Mouse (Mus musculus) heart, embryonic 11.5 days (tissue): Measurements from ENCODE around the gene Tedc2. TPM values are rescaled to one million over a fixed set of nuclear protein-coding genes. Genes with fewer than 3 reads are reported as not detected.
A peak's percentile ranks its signal among the peaks of the same experiment; 100 is the strongest.

Source experiments
- ATAC-seq: fragments of 200-750 bp; cut with Nextera tagmentation; replicated peaks from 2 replicates; pipeline ENCODE4 v1.8.0; 2017; ENCODE audit warnings: moderate library complexity; ENCODE audit not compliant: insufficient number of reproducible peaks, low FRiP score, low TSS enrichment
- H3K27ac ChIP-seq: fragments of 300-500 bp; sonication (generic); 2 replicates; pipeline ENCODE4 v1.5.1; 2014; ENCODE audit warnings: mild to moderate bottlenecking, low read depth, low read length
- H3K27me3 ChIP-seq: fragments of 300-500 bp; sonication (generic); 2 replicates; pipeline ENCODE4 v1.6.1; 2014; ENCODE audit warnings: mild to moderate bottlenecking, low read length, mixed read lengths; ENCODE audit not compliant: control insufficient read depth, insufficient read depth
- H3K36me3 ChIP-seq: fragments of 300-500 bp; sonication (generic); 2 replicates; pipeline ENCODE4 v1.6.1; 2014; ENCODE audit warnings: mild to moderate bottlenecking, low read length, moderate library complexity, mixed read lengths; ENCODE audit not compliant: control insufficient read depth, insufficient read depth
- H3K4me1 ChIP-seq: fragments of 300-500 bp; sonication (generic); 2 replicates; pipeline ENCODE4 v1.6.1; 2014; ENCODE audit warnings: low read length; ENCODE audit not compliant: control insufficient read depth, insufficient read depth
- H3K4me2 ChIP-seq: fragments of 300-500 bp; sonication (generic); 2 replicates; pipeline ENCODE4 v1.6.1; 2014; ENCODE audit warnings: mild to moderate bottlenecking, moderate library complexity
- H3K4me3 ChIP-seq: fragments of 300-500 bp; sonication (generic); 2 replicates; pipeline ENCODE4 v1.5.1; 2014; ENCODE audit warnings: low read depth, low read length
- H3K9ac ChIP-seq: fragments of 300-500 bp; sonication (generic); 2 replicates; pipeline ENCODE4 v1.6.1; 2014; ENCODE audit warnings: mild to moderate bottlenecking, low read depth, low read length, moderate library complexity
- H3K9me3 ChIP-seq: fragments of 300-500 bp; sonication (generic); replicated peaks from 2 replicates; pipeline ENCODE4 v1.6.1; 2016; ENCODE audit warnings: low read length; ENCODE audit not compliant: control insufficient read depth
- WGBS: fragments of 180-500 bp; shearing (Covaris S2); extraction: QIAGEN DNeasy Blood & Tissue Kit; methylation state at CpG from one replicate; pipeline ENCODE4 v1.1.7; 2014; ENCODE audit not compliant: insufficient replicate concordance; 5-methylcytosine and 5-hydroxymethylcytosine counted together
- polyA plus RNA-seq: library from polyadenylated mRNA; unstranded; fragments of >200 nt; fragmentation: Nextera tagmentation; extraction: Ambion mirVana; gene quantifications from 2 replicates; pipeline ENCODE4 v1.2.1, GENCODE M21; 2014

Gene Tedc2
- polyA plus RNA-seq, 1 experiment from 2014 or later, result 7.6 TPM

- H3K4me2 ChIP-seq, result peak overlapping the region; percentile 79
- H3K4me3 ChIP-seq, result peak overlapping the region; percentile 85
- no peak for ATAC-seq
- 1% methylated on average over 32 of the region's 32 CpGs for WGBS
- H3K4me1 ChIP-seq, result peaks cover 10% of the 10 kb centered on the region
- no peaks in the 10 kb centered on the region for H3K27me3 ChIP-seq
- peak overlapping the region; percentile 71; the same call in 1 of the 2 replicates for H3K27ac ChIP-seq
- H3K36me3 ChIP-seq, result peaks cover 18% of the 10 kb centered on the region
- H3K9me3 ChIP-seq, result no peaks in the 10 kb centered on the region
- peak overlapping the region; percentile 95 for H3K9ac ChIP-seq
Observed at GRCm38 (mm10) chr17:24250988-24251319, 30.3 kb upstream of the Tedc2 start.

DNA sequence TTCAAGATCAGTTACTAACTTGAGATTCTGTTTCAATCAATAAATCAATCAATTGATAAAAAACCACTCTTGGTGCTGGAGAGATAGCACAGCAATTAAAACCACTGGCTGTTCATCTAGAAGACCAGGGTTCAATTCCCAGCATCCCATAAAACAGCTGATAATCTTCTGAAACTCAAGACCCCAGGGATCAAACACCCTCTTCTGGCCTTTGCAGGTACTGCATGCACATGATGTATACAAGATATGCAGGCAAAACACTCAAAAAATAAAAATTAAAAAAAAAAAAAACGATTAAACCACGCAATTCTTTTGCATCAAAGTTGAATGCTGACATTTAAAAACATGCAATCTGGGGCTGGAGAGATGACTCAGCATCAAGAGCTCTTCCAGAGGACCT is 28.0 kb upstream of the Tedc2 start:
- no peak for ATAC-seq
- Histone ChIP-seq H3K27me3 (no peaks in the 10 kb centered on the region), H3K9ac (no peak overlapping the region), H3K27ac (no peak overlapping the region), H3K4me1 (peaks cover 10% of the 10 kb centered on the region), H3K36me3 (peaks cover 36% of the 10 kb centered on the region), H3K9me3 (peaks cover 5% of the 10 kb centered on the region), H3K4me3 (no peak overlapping the region), H3K4me2 (no peak overlapping the region)
- WGBS, result 94% methylated on average over 2 of the region's 2 CpGs

- 96% methylated on average over 8 of the region's 8 CpGs for WGBS
- H3K4me1 ChIP-seq, result no peaks in the 10 kb centered on the region
- H3K27me3 ChIP-seq, result no peaks in the 10 kb centered on the region
- peaks cover 5% of the 10 kb centered on the region for H3K9me3 ChIP-seq
- H3K9ac ChIP-seq, result no peak overlapping the region
- H3K4me2 ChIP-seq, result no peak overlapping the region
- ATAC-seq, result no peak
- peaks cover 67% of the 10 kb centered on the region for H3K36me3 ChIP-seq
- no peak overlapping the region for H3K4me3 ChIP-seq
- H3K27ac ChIP-seq, result no peak overlapping the region
Observed at GRCm38 (mm10) chr17:24244061-24244460, 23.4 kb upstream of the Tedc2 start.

DNA sequence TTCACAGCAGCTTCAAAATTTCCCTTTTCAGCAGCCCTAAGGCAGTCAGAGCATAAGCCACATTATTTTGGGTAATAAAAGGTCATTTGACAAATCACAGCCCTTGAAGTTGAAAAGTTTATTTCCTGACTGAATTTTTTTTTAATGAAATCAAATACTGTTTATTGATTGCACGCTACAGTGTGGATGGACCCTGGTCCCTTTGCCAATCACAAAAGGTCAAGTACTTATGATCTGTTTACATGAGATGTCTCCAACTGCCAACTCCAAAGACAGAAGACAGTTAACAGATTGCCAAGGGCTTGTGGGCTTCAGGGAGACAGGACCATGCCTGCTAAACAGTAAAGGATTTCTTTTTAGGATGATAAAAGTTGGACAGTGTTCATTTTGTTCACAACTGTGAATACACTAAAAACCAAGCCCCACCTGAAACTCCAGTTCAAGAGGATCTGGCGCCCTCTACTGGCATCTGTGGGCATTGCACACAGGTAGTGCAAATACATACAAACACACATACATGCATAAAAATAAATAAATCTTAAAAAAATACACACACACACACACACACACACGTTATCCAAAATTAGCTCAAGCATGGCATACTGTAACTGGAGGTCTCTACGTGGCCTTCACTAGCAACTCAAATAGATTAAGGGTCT is 22.8 kb upstream of the Tedc2 start:
- WGBS, result 80% methylated on average over 4 of the region's 4 CpGs
- peaks cover 5% of the 10 kb centered on the region for H3K9me3 ChIP-seq
- H3K9ac ChIP-seq, result no peak overlapping the region
- no peak overlapping the region for H3K4me3 ChIP-seq
- ATAC-seq, result no peak
- H3K4me2 ChIP-seq, result no peak overlapping the region
- H3K36me3 ChIP-seq, result peaks cover 64% of the 10 kb centered on the region
- no peak overlapping the region for H3K27ac ChIP-seq
- H3K27me3 ChIP-seq, result no peaks in the 10 kb centered on the region
- H3K4me1 ChIP-seq, result no peaks in the 10 kb centered on the region

DNA sequence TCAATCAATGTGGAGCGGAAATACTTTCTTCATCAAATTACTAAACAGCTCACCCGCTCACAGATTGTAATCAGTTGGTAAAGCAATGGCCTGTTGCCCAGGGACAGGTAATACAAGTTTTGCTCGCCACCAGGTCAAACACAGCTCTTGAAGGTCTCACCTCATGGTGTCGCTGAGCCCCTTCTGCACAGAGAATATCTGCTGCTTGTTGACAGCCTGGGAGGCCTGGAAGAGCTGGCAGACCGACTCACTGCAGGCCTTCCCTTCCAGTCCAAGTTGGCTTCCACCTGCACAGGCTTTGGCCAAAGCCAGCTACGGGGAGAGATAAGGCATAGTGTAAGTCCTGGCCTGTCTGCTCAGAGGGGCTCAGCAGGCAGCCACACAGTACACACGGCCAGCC is 16.3 kb upstream of the Tedc2 start:
- no peaks in the 10 kb centered on the region for H3K9me3 ChIP-seq
- no peak overlapping the region for H3K9ac ChIP-seq
- no peaks in the 10 kb centered on the region for H3K4me1 ChIP-seq
- no peak overlapping the region for H3K4me3 ChIP-seq
- ATAC-seq, result no peak
- no peaks in the 10 kb centered on the region for H3K27me3 ChIP-seq
- no peak overlapping the region for H3K4me2 ChIP-seq
- peaks cover 66% of the 10 kb centered on the region for H3K36me3 ChIP-seq
- no peak overlapping the region for H3K27ac ChIP-seq
- 94% methylated on average over 7 of the region's 7 CpGs for whole genome bisulfite sequencing

DNA sequence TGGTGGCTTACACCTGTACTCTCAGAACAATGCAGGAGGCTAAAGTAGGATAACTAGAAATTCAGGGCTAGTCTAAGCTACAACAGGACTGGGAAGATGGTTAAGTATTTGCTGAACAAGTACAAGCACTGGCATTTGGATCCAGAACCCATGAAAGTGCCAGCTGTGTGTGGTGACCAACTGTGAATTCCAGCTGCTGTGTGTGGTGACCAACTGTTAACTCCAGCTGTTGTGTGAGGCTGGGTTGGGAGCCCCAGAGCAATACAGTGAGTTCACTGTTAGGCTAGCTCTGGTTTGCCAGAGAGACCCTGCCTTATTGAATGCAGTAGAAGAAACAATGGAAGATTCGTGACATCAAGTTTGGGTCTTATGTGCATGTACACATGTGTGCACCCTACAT is 15.8 kb upstream of the Tedc2 start:
- Histone ChIP-seq H3K27ac (no peak overlapping the region), H3K9ac (no peak overlapping the region), H3K4me1 (no peaks in the 10 kb centered on the region), H3K9me3 (no peaks in the 10 kb centered on the region), H3K4me2 (no peak overlapping the region), H3K36me3 (peaks cover 68% of the 10 kb centered on the region), H3K4me3 (no peak overlapping the region), H3K27me3 (no peaks in the 10 kb centered on the region)
- ATAC-seq, result no peak
- 89% methylated on average over 1 of the region's 1 CpGs for WGBS

DNA sequence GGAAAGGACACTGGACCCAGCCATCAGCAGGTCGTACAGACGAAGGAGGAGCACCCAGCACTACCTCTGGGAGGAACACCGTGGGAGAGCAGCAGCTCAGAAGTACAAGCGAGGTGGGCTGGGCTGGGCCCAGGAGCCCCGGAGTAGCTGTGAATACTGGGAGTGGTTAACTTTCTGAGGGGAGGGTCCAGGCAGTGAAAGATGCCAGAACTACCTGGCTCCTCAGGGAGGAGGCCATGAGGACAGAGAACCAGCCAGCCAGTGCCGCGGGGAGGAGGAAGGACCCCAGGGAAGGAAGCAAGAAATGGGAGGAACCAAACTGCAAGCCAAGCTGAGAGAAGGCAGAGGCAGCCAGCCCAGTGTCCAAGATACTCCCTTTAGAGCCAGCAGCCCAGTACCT is 7.3 kb upstream of the Tedc2 start:
- 82% methylated on average over 7 of the region's 7 CpGs for WGBS
- ATAC-seq, result no peak
- H3K9ac ChIP-seq, result no peak overlapping the region

GRCm38 (mm10) chr17:24226721-24227120 is 6.1 kb upstream of the Tedc2 start:
- no peak overlapping the region for H3K4me2 ChIP-seq
- H3K4me3 ChIP-seq, result no peak overlapping the region
- H3K4me1 ChIP-seq, result no peaks in the 10 kb centered on the region

More for the DNA sequence above, 7.3 kb upstream of the Tedc2 start:
- Histone ChIP-seq H3K36me3 (peaks cover 70% of the 10 kb centered on the region), H3K27me3 (no peaks in the 10 kb centered on the region), H3K4me3 (no peak overlapping the region), H3K9me3 (no peaks in the 10 kb centered on the region), H3K4me2 (no peak overlapping the region), H3K4me1 (no peaks in the 10 kb centered on the region), H3K27ac (no peak overlapping the region)

DNA sequence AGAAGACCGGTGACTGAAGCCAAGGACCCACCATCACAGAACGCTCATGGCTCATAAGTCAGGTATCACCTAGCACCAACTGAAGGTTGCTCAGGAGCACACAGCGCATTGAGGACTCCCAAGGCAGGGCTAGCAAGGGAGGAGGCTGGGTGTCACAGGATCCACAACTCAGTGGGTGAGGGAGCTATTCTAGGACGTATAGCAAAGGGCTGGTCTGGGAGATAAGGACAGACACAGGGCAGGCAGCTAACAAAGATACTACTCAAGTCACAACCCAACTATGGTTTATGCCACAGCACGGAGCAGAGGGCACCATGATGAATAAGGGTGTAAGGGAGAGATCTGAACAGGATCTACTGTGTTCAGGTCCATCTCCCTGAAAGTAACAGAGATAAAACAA is 5.2 kb upstream of the Tedc2 start:
- H3K4me1 ChIP-seq, result peaks cover 4% of the 10 kb centered on the region
- no peaks in the 10 kb centered on the region for H3K27me3 ChIP-seq
- H3K9me3 ChIP-seq, result no peaks in the 10 kb centered on the region
- WGBS, result 69% methylated on average over 5 of the region's 5 CpGs
- no peak overlapping the region for H3K4me2 ChIP-seq
- H3K9ac ChIP-seq, result no peak overlapping the region; the same call in 1 of the 2 replicates
- peak; percentile 82 for ATAC-seq
- H3K27ac ChIP-seq, result peak overlapping the region; percentile 79; the same call in 1 of the 2 replicates
- H3K36me3 ChIP-seq, result peaks cover 58% of the 10 kb centered on the region
- H3K4me3 ChIP-seq, result no peak overlapping the region

More at GRCm38 (mm10) chr17:24226721-24227120, 6.1 kb upstream of the Tedc2 start:
- no peak for ATAC-seq
- H3K27ac ChIP-seq, result peak overlapping the region; percentile 79; the same call in 1 of the 2 replicates
- H3K9me3 ChIP-seq, result no peaks in the 10 kb centered on the region
- 92% methylated on average over 8 of the region's 8 CpGs for WGBS
- H3K36me3 ChIP-seq, result peaks cover 62% of the 10 kb centered on the region
- H3K9ac ChIP-seq, result no peak overlapping the region
- no peaks in the 10 kb centered on the region for H3K27me3 ChIP-seq
